Mouse (Mus musculus): Measurements from ENCODE around the gene Cables2.

Cables2 gene

GRCm38 (mm10) chr2:180273394-180274244, at the start of gene Cables2:
TSS of gene Cables2 (minus strand) at chr2:180273496.
- DNase-seq (ENCODE audit: low read depth, low spot score): peak; percentile 98

- DNase-seq (ENCODE audit: low read depth, low spot score): no peak
Measured at GRCm38 (mm10) chr2:180322674-180323355, 49.5 kb upstream of the Cables2 start.

GRCm38 (mm10) chr2:180320216-180320615, 46.9 kb upstream of the Cables2 start:
- peak; percentile 94 for DNase-seq (ENCODE audit: low read depth, low spot score)

GRCm38 (mm10) chr2:180317591-180317990, 44.3 kb upstream of the Cables2 start:
- DNase-seq (ENCODE audit: low read depth, low spot score): no peak

GRCm38 (mm10) chr2:180314292-180314691, 41.0 kb upstream of the Cables2 start:
- DNase-seq (ENCODE audit: low read depth, low spot score): no peak

GRCm38 (mm10) chr2:180311147-180311546, 37.9 kb upstream of the Cables2 start:
- no peak for DNase-seq (ENCODE audit: low read depth, low spot score)

GRCm38 (mm10) chr2:180307680-180308079, 34.4 kb upstream of the Cables2 start:
- DNase-seq (ENCODE audit: low read depth, low spot score): no peak

- DNase-seq (ENCODE audit: low read depth, low spot score): no peak
Measured at GRCm38 (mm10) chr2:180306423-180307168, 33.3 kb upstream of the Cables2 start.

GRCm38 (mm10) chr2:180306009-180306408, 32.7 kb upstream of the Cables2 start:
- no peak for DNase-seq (ENCODE audit: low read depth, low spot score)

GRCm38 (mm10) chr2:180305490-180305889, 32.2 kb upstream of the Cables2 start:
- no peak for DNase-seq (ENCODE audit: low read depth, low spot score)

GRCm38 (mm10) chr2:180304554-180304953, 31.3 kb upstream of the Cables2 start:
- DNase-seq (ENCODE audit: low read depth, low spot score): no peak

- DNase-seq (ENCODE audit: low read depth, low spot score): no peak
Measured at GRCm38 (mm10) chr2:180303468-180303867, 30.2 kb upstream of the Cables2 start.

GRCm38 (mm10) chr2:180302201-180302600, 28.9 kb upstream of the Cables2 start:
- DNase-seq (ENCODE audit: low read depth, low spot score): peak; percentile 46

GRCm38 (mm10) chr2:180300771-180301170, 27.5 kb upstream of the Cables2 start:
- no peak for DNase-seq (ENCODE audit: low read depth, low spot score)

GRCm38 (mm10) chr2:180300252-180300651, 27.0 kb upstream of the Cables2 start:
- no peak for DNase-seq (ENCODE audit: low read depth, low spot score)

- DNase-seq (ENCODE audit: low read depth, low spot score): peak; percentile 83
Measured at GRCm38 (mm10) chr2:180292906-180293305, 19.6 kb upstream of the Cables2 start.

GRCm38 (mm10) chr2:180292026-180292425, 18.7 kb upstream of the Cables2 start:
- no peak for DNase-seq (ENCODE audit: low read depth, low spot score)

GRCm38 (mm10) chr2:180291566-180291965, 18.3 kb upstream of the Cables2 start:
- no peak for DNase-seq (ENCODE audit: low read depth, low spot score)

- no peak for DNase-seq (ENCODE audit: low read depth, low spot score)
Measured at GRCm38 (mm10) chr2:180290503-180290902, 17.2 kb upstream of the Cables2 start.

- DNase-seq (ENCODE audit: low read depth, low spot score): peak; percentile 54
Measured at GRCm38 (mm10) chr2:180289440-180290108, 16.3 kb upstream of the Cables2 start, which contains the start of gene Rbbp8nl. TSS of gene Rbbp8nl (minus strand) at chr2:180289879.

GRCm38 (mm10) chr2:180288966-180289365, 15.7 kb upstream of the Cables2 start:
- DNase-seq (ENCODE audit: low read depth, low spot score): peak; percentile 30

Data from R1 (cell line).